Mouse (Mus musculus) heart, embryonic 15.5 days (tissue): Measurements from ENCODE around the gene Ksr1. TPM values are rescaled to one million over a fixed set of nuclear protein-coding genes. Genes with fewer than 3 reads are reported as not detected.

Experiments
- ATAC-seq: fragments of 200-750 bp; cut with Nextera tagmentation; replicated peaks from 2 replicates; pipeline ENCODE4 v1.8.0; 2017; ENCODE audit warnings: low read depth, moderate TSS enrichment; ENCODE audit not compliant: insufficient number of reproducible peaks, insufficient read depth, low FRiP score
- H3K27ac ChIP-seq: fragments of 300-500 bp; sonication (generic); 2 replicates; pipeline ENCODE4 v1.5.1; 2015; ENCODE audit warnings: mild to moderate bottlenecking, inconsistent platforms
- H3K27me3 ChIP-seq: fragments of 300-500 bp; sonication (generic); 2 replicates; pipeline ENCODE4 v1.6.1; 2015; ENCODE audit warnings: inconsistent platforms
- H3K36me3 ChIP-seq: fragments of 300-500 bp; sonication (generic); 2 replicates; pipeline ENCODE4 v1.6.1; 2015; ENCODE audit warnings: mild to moderate bottlenecking, inconsistent platforms
- H3K4me1 ChIP-seq: fragments of 300-500 bp; sonication (generic); replicated peaks from 2 replicates; pipeline ENCODE4 v1.6.1; 2015; ENCODE audit warnings: inconsistent platforms
- H3K4me2 ChIP-seq: fragments of 300-500 bp; sonication (generic); 2 replicates; pipeline ENCODE4 v1.6.1; 2015; ENCODE audit warnings: inconsistent platforms, mild to moderate bottlenecking, moderate library complexity
- H3K4me3 ChIP-seq: fragments of 300-500 bp; sonication (generic); 2 replicates; pipeline ENCODE4 v1.5.1; 2015; ENCODE audit warnings: mild to moderate bottlenecking, inconsistent platforms
- H3K9ac ChIP-seq: fragments of 300-500 bp; sonication (generic); 2 replicates; pipeline ENCODE4 v1.6.1; 2015; ENCODE audit warnings: mild to moderate bottlenecking, inconsistent platforms
- H3K9me3 ChIP-seq: fragments of 300-500 bp; sonication (generic); replicated peaks from 2 replicates; pipeline ENCODE4 v1.6.1; 2016; ENCODE audit warnings: inconsistent platforms
- WGBS: fragments of 180-500 bp; shearing (Covaris S2); methylation state at CpG from one replicate; pipeline ENCODE4 v1.1.7; 2015; ENCODE audit warnings: mixed read lengths; 5-methylcytosine and 5-hydroxymethylcytosine counted together
- polyA plus RNA-seq: library from polyadenylated mRNA; unstranded; fragments of >200 nt; fragmentation: Nextera tagmentation; extraction: Ambion mirVana; gene quantifications from 2 replicates; pipeline ENCODE4 v1.2.1, GENCODE M21; 2015

Ksr1 gene
- polyA plus RNA-seq, 1 experiment from 2014 or later, result 3.2 TPM

- peak overlapping the region; percentile 95 for H3K4me3 ChIP-seq
- H3K4me1 ChIP-seq, result peaks cover 52% of the 10 kb centered on the region
- H3K9ac ChIP-seq, result peak overlapping the region; percentile 93
- WGBS, result under 1% methylated on average over 56 of the region's 62 CpGs
- no peaks in the 10 kb centered on the region for H3K27me3 ChIP-seq
- peak overlapping the region; percentile 93 for H3K27ac ChIP-seq
- no peaks in the 10 kb centered on the region for H3K9me3 ChIP-seq
- peak overlapping the region; percentile 86 for H3K4me2 ChIP-seq
- ATAC-seq, result peak; percentile 28
- H3K36me3 ChIP-seq, result no peaks in the 10 kb centered on the region
Observed at GRCm38 (mm10) chr11:79145283-79146265, 633 bp downstream of the Ksr1 start.

- Histone ChIP-seq H3K4me3 (peak overlapping the region; percentile 95), H3K36me3 (no peaks in the 10 kb centered on the region), H3K27ac (peak overlapping the region; percentile 93; the same call in 1 of the 2 replicates), H3K4me2 (peak overlapping the region; percentile 86), H3K4me1 (peaks cover 50% of the 10 kb centered on the region), H3K9me3 (no peaks in the 10 kb centered on the region), H3K27me3 (no peaks in the 10 kb centered on the region), H3K9ac (peak overlapping the region; percentile 93)
- ATAC-seq, result no peak
- WGBS, result 53% methylated on average over 1 of the region's 1 CpGs
Observed at GRCm38 (mm10) chr11:79144741-79145140, 1.5 kb downstream of the Ksr1 start.

GRCm38 (mm10) chr11:79144043-79144591 lies 2.1 kb downstream of the Ksr1 start:
- 80% methylated on average over 2 of the region's 2 CpGs for WGBS
- ATAC-seq, result no peak
- peak overlapping the region; percentile 95 for H3K4me3 ChIP-seq
- peaks cover 50% of the 10 kb centered on the region for H3K4me1 ChIP-seq
- H3K9me3 ChIP-seq, result no peaks in the 10 kb centered on the region
- no peak overlapping the region for H3K27ac ChIP-seq
- H3K36me3 ChIP-seq, result no peaks in the 10 kb centered on the region
- H3K27me3 ChIP-seq, result no peaks in the 10 kb centered on the region
- H3K9ac ChIP-seq, result peak overlapping the region; percentile 93; the same call in 1 of the 2 replicates
- H3K4me2 ChIP-seq, result peak overlapping the region; percentile 86

GRCm38 (mm10) chr11:79143322-79143721 lies 2.9 kb downstream of the Ksr1 start:
- 87% methylated on average over 3 of the region's 3 CpGs for WGBS
- Histone ChIP-seq H3K36me3 (no peaks in the 10 kb centered on the region), H3K9me3 (no peaks in the 10 kb centered on the region), H3K27ac (no peak overlapping the region), H3K4me3 (no peak overlapping the region), H3K9ac (no peak overlapping the region), H3K4me1 (peaks cover 55% of the 10 kb centered on the region), H3K27me3 (no peaks in the 10 kb centered on the region), H3K4me2 (peak overlapping the region; percentile 12; the same call in 1 of the 2 replicates)
- no peak for ATAC-seq

GRCm38 (mm10) chr11:79142381-79142780 lies 3.8 kb downstream of the Ksr1 start:
- ATAC-seq, result no peak
- WGBS, result 86% methylated on average over 11 of the region's 11 CpGs
- H3K36me3 ChIP-seq, result no peaks in the 10 kb centered on the region
- H3K27ac ChIP-seq, result peak overlapping the region; percentile 70
- H3K9me3 ChIP-seq, result no peaks in the 10 kb centered on the region
- no peaks in the 10 kb centered on the region for H3K27me3 ChIP-seq
- no peak overlapping the region for H3K4me3 ChIP-seq
- H3K4me2 ChIP-seq, result no peak overlapping the region
- H3K9ac ChIP-seq, result no peak overlapping the region
- peaks cover 57% of the 10 kb centered on the region for H3K4me1 ChIP-seq

GRCm38 (mm10) chr11:79141235-79142109 lies 4.7 kb downstream of the Ksr1 start:
- WGBS, result 23% methylated on average over 11 of the region's 11 CpGs
- H3K4me1 ChIP-seq, result peaks cover 54% of the 10 kb centered on the region
- no peaks in the 10 kb centered on the region for H3K27me3 ChIP-seq
- no peak overlapping the region for H3K4me3 ChIP-seq
- ATAC-seq, result peak; percentile 18; the same call in 1 of the 2 replicates
- H3K9ac ChIP-seq, result no peak overlapping the region
- H3K36me3 ChIP-seq, result no peaks in the 10 kb centered on the region
- H3K4me2 ChIP-seq, result peak overlapping the region; percentile 31
- H3K9me3 ChIP-seq, result no peaks in the 10 kb centered on the region
- H3K27ac ChIP-seq, result peak overlapping the region; percentile 70

- WGBS, result 84% methylated on average over 6 of the region's 6 CpGs
- Histone ChIP-seq H3K4me1 (peaks cover 63% of the 10 kb centered on the region), H3K4me3 (no peak overlapping the region), H3K36me3 (no peaks in the 10 kb centered on the region), H3K4me2 (no peak overlapping the region), H3K27ac (peak overlapping the region; percentile 70), H3K9me3 (no peaks in the 10 kb centered on the region), H3K27me3 (no peaks in the 10 kb centered on the region), H3K9ac (no peak overlapping the region)
- no peak for ATAC-seq
Observed at GRCm38 (mm10) chr11:79140511-79140888, 5.7 kb downstream of the Ksr1 start.

- H3K36me3 ChIP-seq, result no peaks in the 10 kb centered on the region
- H3K4me3 ChIP-seq, result no peak overlapping the region
- H3K4me2 ChIP-seq, result no peak overlapping the region
- H3K27ac ChIP-seq, result no peak overlapping the region
- H3K9ac ChIP-seq, result no peak overlapping the region
- WGBS, result 83% methylated on average over 11 of the region's 11 CpGs
- H3K9me3 ChIP-seq, result no peaks in the 10 kb centered on the region
- no peaks in the 10 kb centered on the region for H3K27me3 ChIP-seq
- peaks cover 63% of the 10 kb centered on the region for H3K4me1 ChIP-seq
- no peak for ATAC-seq
Observed at GRCm38 (mm10) chr11:79139878-79140510, 6.2 kb downstream of the Ksr1 start.

- 75% methylated on average over 6 of the region's 6 CpGs for WGBS
- no peak overlapping the region for H3K27ac ChIP-seq
- ATAC-seq, result no peak
- H3K4me3 ChIP-seq, result no peak overlapping the region
- H3K9me3 ChIP-seq, result no peaks in the 10 kb centered on the region
- no peak overlapping the region for H3K4me2 ChIP-seq
- H3K4me1 ChIP-seq, result peaks cover 66% of the 10 kb centered on the region
- no peak overlapping the region for H3K9ac ChIP-seq
- H3K27me3 ChIP-seq, result no peaks in the 10 kb centered on the region
- no peaks in the 10 kb centered on the region for H3K36me3 ChIP-seq
Observed at GRCm38 (mm10) chr11:79138621-79139020, 7.6 kb downstream of the Ksr1 start.

- Histone ChIP-seq H3K4me3 (no peak overlapping the region), H3K9ac (no peak overlapping the region), H3K4me1 (peaks cover 66% of the 10 kb centered on the region), H3K27ac (no peak overlapping the region), H3K27me3 (no peaks in the 10 kb centered on the region), H3K9me3 (no peaks in the 10 kb centered on the region), H3K4me2 (no peak overlapping the region), H3K36me3 (no peaks in the 10 kb centered on the region)
- WGBS, result 79% methylated on average over 5 of the region's 5 CpGs
- no peak for ATAC-seq
Observed at GRCm38 (mm10) chr11:79137245-79137644, 9.0 kb downstream of the Ksr1 start.
